Mouse (Mus musculus) limb, embryonic 15.5 days (tissue): ENCODE data around the gene Olfr688. TPM values are rescaled to one million over a fixed set of nuclear protein-coding genes. Genes with fewer than 3 reads are reported as not detected.

Experiments
- ATAC-seq: fragments of 200-750 bp; cut with Nextera tagmentation; 2 replicates; pipeline ENCODE4 v1.8.0; 2017; ENCODE audit warnings: low read depth, moderate TSS enrichment; ENCODE audit not compliant: insufficient number of reproducible peaks, low FRiP score, low TSS enrichment
- H3K27ac ChIP-seq: fragments of 300-500 bp; sonication (generic); 2 replicates; pipeline ENCODE4 v1.5.1; 2015; ENCODE audit warnings: moderate library complexity, mild to moderate bottlenecking, inconsistent platforms
- H3K27me3 ChIP-seq: fragments of 300-500 bp; sonication (generic); 2 replicates; pipeline ENCODE4 v1.6.1; 2015; ENCODE audit warnings: inconsistent platforms
- H3K36me3 ChIP-seq: fragments of 300-500 bp; sonication (generic); 2 replicates; pipeline ENCODE4 v1.6.1; 2015; ENCODE audit warnings: inconsistent platforms
- H3K4me1 ChIP-seq: fragments of 300-500 bp; sonication (generic); 2 replicates; pipeline ENCODE4 v1.6.1; 2015; ENCODE audit warnings: inconsistent platforms
- H3K4me2 ChIP-seq: fragments of 300-500 bp; sonication (generic); 2 replicates; pipeline ENCODE4 v1.6.1; 2015; ENCODE audit warnings: mild to moderate bottlenecking, inconsistent platforms
- H3K4me3 ChIP-seq: fragments of 300-500 bp; sonication (generic); 2 replicates; pipeline ENCODE4 v1.5.1; 2015; ENCODE audit warnings: mild to moderate bottlenecking, inconsistent platforms
- H3K9ac ChIP-seq: fragments of 300-500 bp; sonication (generic); 2 replicates; pipeline ENCODE4 v1.6.1; 2015; ENCODE audit warnings: inconsistent platforms
- H3K9me3 ChIP-seq: fragments of 300-500 bp; sonication (generic); 2 replicates; pipeline ENCODE4 v1.6.1; 2016; ENCODE audit warnings: inconsistent platforms
- WGBS: fragments of 180-500 bp; shearing (Covaris S2); methylation state at CpG from one replicate; pipeline ENCODE4 v1.1.7; 2015; 5-methylcytosine and 5-hydroxymethylcytosine counted together
- polyA plus RNA-seq: library from polyadenylated mRNA; unstranded; fragments of >200 nt; fragmentation: Nextera tagmentation; extraction: Ambion mirVana; gene quantifications from 2 replicates; pipeline ENCODE4 v1.2.1, GENCODE M21; 2015

Olfr688 gene
- not detected in 2 replicates for polyA plus RNA-seq

GRCm38 (mm10) chr7:105287795-105288194, at the start of gene Olfr688:
Olfr688 (plus strand) TSS chr7:105288095.
- Histone ChIP-seq H3K27ac (no peak within 1 kb of the TSS), H3K27me3 (no peaks in the 10 kb centered on the region), H3K9ac (no peak within 1 kb of the TSS), H3K4me3 (no peak within 1 kb of the TSS), H3K4me1 (no peaks in the 10 kb centered on the region), H3K36me3 (no peaks in the 10 kb centered on the region), H3K4me2 (no peak within 1 kb of the TSS), H3K9me3 (no peaks in the 10 kb centered on the region)
- WGBS: 74% methylated on average over 6 of the region's 6 CpGs
- ATAC-seq: no peak

- Histone ChIP-seq H3K4me2 (no peak overlapping the region), H3K36me3 (no peaks in the 10 kb centered on the region), H3K27ac (no peak overlapping the region), H3K27me3 (no peaks in the 10 kb centered on the region), H3K9me3 (no peaks in the 10 kb centered on the region), H3K9ac (no peak overlapping the region), H3K4me1 (no peaks in the 10 kb centered on the region), H3K4me3 (no peak overlapping the region)
- ATAC-seq: no peak
- 82% methylated on average over 3 of the region's 3 CpGs for WGBS
These were observed 40.2 kb upstream of the Olfr688 start for GRCm38 (mm10) chr7:105247671-105248070.

- WGBS: 45% methylated on average over 1 of the region's 1 CpGs
- no peak for ATAC-seq
- Histone ChIP-seq H3K36me3 (no peaks in the 10 kb centered on the region), H3K27ac (no peak overlapping the region), H3K9me3 (no peaks in the 10 kb centered on the region), H3K4me1 (no peaks in the 10 kb centered on the region), H3K4me3 (no peak overlapping the region), H3K4me2 (no peak overlapping the region), H3K9ac (no peak overlapping the region), H3K27me3 (no peaks in the 10 kb centered on the region)
These were observed 39.7 kb upstream of the Olfr688 start for GRCm38 (mm10) chr7:105248197-105248596.

GRCm38 (mm10) chr7:105256656-105257055, 31.2 kb upstream of the Olfr688 start:
- Histone ChIP-seq H3K27me3 (no peaks in the 10 kb centered on the region), H3K9ac (no peak overlapping the region), H3K4me2 (no peak overlapping the region), H3K4me3 (no peak overlapping the region), H3K36me3 (no peaks in the 10 kb centered on the region), H3K27ac (no peak overlapping the region), H3K4me1 (no peaks in the 10 kb centered on the region), H3K9me3 (no peaks in the 10 kb centered on the region)
- no peak for ATAC-seq
- 62% methylated on average over 5 of the region's 5 CpGs for WGBS

DNA sequence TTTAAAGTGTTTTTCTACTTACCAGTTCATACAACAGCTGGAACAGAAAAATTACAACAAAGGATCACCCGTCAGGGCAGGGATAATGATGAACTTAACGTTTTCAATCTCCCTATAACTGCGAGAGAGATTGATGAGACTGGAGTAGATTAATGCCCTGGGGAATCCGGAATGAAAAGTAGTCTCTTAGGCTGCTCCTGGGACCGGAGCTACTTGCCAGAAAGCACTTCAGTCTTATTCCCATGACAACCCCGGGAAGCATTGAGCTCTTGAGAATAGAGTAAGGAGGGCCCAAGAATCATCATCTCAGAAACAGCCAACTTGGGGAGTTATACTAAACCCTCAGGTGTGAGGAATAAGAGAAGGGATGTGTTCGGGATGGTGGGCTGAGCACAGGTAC, 15.5 kb upstream of the Olfr688 start:
- no peak overlapping the region for H3K4me3 ChIP-seq
- no peaks in the 10 kb centered on the region for H3K4me1 ChIP-seq
- H3K9me3 ChIP-seq: no peaks in the 10 kb centered on the region
- H3K4me2 ChIP-seq: no peak overlapping the region
- H3K27ac ChIP-seq: no peak overlapping the region
- 70% methylated on average over 7 of the region's 7 CpGs for WGBS
- ATAC-seq: no peak
- no peaks in the 10 kb centered on the region for H3K27me3 ChIP-seq
- no peaks in the 10 kb centered on the region for H3K36me3 ChIP-seq
- H3K9ac ChIP-seq: no peak overlapping the region

- Histone ChIP-seq H3K27me3 (no peaks in the 10 kb centered on the region), H3K9me3 (no peaks in the 10 kb centered on the region), H3K27ac (no peak overlapping the region), H3K4me3 (no peak overlapping the region), H3K4me2 (no peak overlapping the region), H3K36me3 (no peaks in the 10 kb centered on the region), H3K4me1 (no peaks in the 10 kb centered on the region), H3K9ac (no peak overlapping the region)
- ATAC-seq: no peak
These were observed 2.2 kb downstream of the Olfr688 start for GRCm38 (mm10) chr7:105290051-105290450.

DNA sequence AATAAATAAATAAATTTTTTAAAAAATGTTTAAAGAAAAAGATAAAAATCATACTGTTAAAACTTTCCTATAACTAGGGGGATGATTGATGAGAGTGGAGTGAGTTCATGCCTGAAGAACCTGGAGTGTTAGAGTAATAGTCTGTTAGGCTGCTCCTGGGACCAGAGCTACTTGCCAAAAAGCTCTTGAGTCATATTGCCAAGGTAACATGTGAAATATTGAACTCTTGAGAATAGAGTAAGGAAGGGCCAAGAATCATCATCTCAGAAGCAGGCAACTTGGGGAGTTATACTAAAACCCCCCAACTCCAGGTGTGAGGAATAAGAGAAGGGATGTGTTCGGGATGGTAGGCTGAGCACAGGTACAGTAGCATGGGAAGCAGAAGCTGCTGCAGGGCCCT, 23.0 kb downstream of the Olfr688 start, which contains the start of gene Olfr689:
Gene Olfr689 (plus strand): TSS at position 301 of the 400 bp plus-strand sequence.
- Histone ChIP-seq H3K4me3 (no peak within 1 kb of the TSS), H3K9me3 (no peaks in the 10 kb centered on the region), H3K27ac (no peak within 1 kb of the TSS), H3K9ac (no peak within 1 kb of the TSS), H3K36me3 (no peaks in the 10 kb centered on the region), H3K4me2 (no peak within 1 kb of the TSS), H3K4me1 (no peaks in the 10 kb centered on the region), H3K27me3 (no peaks in the 10 kb centered on the region)
- no peak for ATAC-seq
- WGBS: 88% methylated on average over 1 of the region's 1 CpGs

GRCm38 (mm10) chr7:105325302-105325701, 37.4 kb downstream of the Olfr688 start:
- Histone ChIP-seq H3K27ac (no peak overlapping the region), H3K9ac (no peak overlapping the region), H3K36me3 (no peaks in the 10 kb centered on the region), H3K27me3 (no peaks in the 10 kb centered on the region), H3K4me1 (no peaks in the 10 kb centered on the region), H3K4me3 (no peak overlapping the region), H3K4me2 (no peak overlapping the region), H3K9me3 (no peaks in the 10 kb centered on the region)
- ATAC-seq: no peak
- WGBS: 67% methylated on average over 2 of the region's 2 CpGs

DNA sequence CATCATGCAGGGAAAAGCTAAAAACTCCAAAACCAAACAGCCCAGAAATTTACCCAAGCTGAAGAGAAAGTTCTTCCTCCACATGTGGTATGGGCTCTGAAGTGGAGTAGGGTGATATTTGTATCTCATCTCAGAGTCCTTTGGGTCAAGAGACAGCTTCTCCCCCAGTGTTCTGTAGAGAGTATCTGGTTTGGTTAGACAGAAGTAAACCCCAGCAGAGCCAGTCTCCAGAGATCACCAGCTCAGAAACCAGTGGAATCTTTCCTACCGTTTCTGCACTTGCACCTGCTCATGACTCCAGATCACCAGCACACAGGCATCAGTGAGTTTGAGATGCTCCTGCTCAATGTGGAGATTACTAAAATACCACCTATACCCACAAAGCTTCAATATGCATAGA, 46.1 kb downstream of the Olfr688 start, which contains the start of gene Olfr690:
Gene Olfr690 (minus strand): TSS at position 101 of the 400 bp plus-strand sequence.
- no peaks in the 10 kb centered on the region for H3K27me3 ChIP-seq
- H3K4me1 ChIP-seq: no peaks in the 10 kb centered on the region
- H3K9ac ChIP-seq: no peak within 1 kb of the TSS
- H3K4me3 ChIP-seq: no peak within 1 kb of the TSS
- WGBS: 78% methylated on average over 1 of the region's 1 CpGs
- no peaks in the 10 kb centered on the region for H3K9me3 ChIP-seq
- no peak for ATAC-seq
- no peak within 1 kb of the TSS for H3K4me2 ChIP-seq
- no peak within 1 kb of the TSS for H3K27ac ChIP-seq
- H3K36me3 ChIP-seq: no peaks in the 10 kb centered on the region

Other genes starting within 250 kb of the Olfr688 start
- gene Olfr677, start 236.7 kb upstream of the Olfr688 start, polyA plus RNA-seq: not detected in 2 replicates
- gene Olfr678, start 223.6 kb upstream of the Olfr688 start, polyA plus RNA-seq: not detected in 2 replicates
- gene Olfr679, start 206.9 kb upstream of the Olfr688 start, polyA plus RNA-seq: not detected in 2 replicates
- not detected in 2 replicates for gene Olfr680-ps1, start 195.3 kb upstream of the Olfr688 start, polyA plus RNA-seq
- not detected in 2 replicates for gene Olfr681, start 171.3 kb upstream of the Olfr688 start, polyA plus RNA-seq
- not detected in 2 replicates for gene Olfr683, start 141.1 kb upstream of the Olfr688 start, polyA plus RNA-seq
- gene Olfr684, start 124.4 kb upstream of the Olfr688 start, polyA plus RNA-seq: not detected in 2 replicates
- gene Olfr685, start 102.1 kb upstream of the Olfr688 start, polyA plus RNA-seq: not detected in 2 replicates
- not detected in 2 replicates for gene Olfr686, start 80.6 kb upstream of the Olfr688 start, polyA plus RNA-seq
- not detected in 2 replicates for gene Olfr689, start 23.1 kb downstream of the Olfr688 start, polyA plus RNA-seq
- gene Olfr690, start 46.0 kb downstream of the Olfr688 start, polyA plus RNA-seq: not detected in 2 replicates
- gene Olfr691, start 54.2 kb downstream of the Olfr688 start, polyA plus RNA-seq: not detected in 2 replicates
- not detected in 2 replicates for gene Olfr692, start 80.1 kb downstream of the Olfr688 start, polyA plus RNA-seq
- gene Gm5901, start 86.9 kb downstream of the Olfr688 start, polyA plus RNA-seq: not detected in 2 replicates
- gene Fam160a2, start 112.0 kb downstream of the Olfr688 start, polyA plus RNA-seq: 38.6 and 47.0 TPM in 2 replicates
- 0.05 TPM in 1 of 2 replicates, not detected in the other for gene Cnga4, start 116.5 kb downstream of the Olfr688 start, polyA plus RNA-seq
- not detected in 2 replicates for gene Cckbr, start 137.6 kb downstream of the Olfr688 start, polyA plus RNA-seq
- gene Cavin3, start 194.2 kb downstream of the Olfr688 start, polyA plus RNA-seq: 141 and 162 TPM in 2 replicates